In the genomic region with DNA sequence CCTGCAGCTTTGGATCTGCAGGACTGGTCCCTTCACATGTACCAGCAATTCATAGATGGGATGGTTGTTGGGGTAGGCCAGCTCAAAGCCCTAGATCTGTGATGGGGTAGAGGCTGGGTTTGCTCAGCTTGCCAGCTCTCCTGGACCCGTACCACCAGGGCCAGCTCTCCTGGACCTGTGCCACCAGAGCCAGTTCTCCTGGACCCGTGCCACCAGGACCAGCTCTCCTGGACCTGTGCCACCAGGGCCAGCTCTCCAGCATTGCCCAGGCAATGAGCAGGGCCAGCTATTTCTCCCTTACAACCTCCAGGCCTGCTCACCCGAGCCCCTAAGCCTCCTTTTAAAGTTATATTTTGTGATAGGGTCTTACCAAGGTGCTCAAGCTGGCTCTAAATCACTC, we compare ENCODE assay signal across 9 mouse cellular contexts.
DNase-seq lines count a peak whose midpoint lies in the region; ATAC-seq and TF ChIP-seq lines count a peak whose summit lies in the region.
"Had no signal": no experiment of that assay in that cellular context is flagged by ENCODE, and none has a peak within 500 bp of the region (broad histone marks: within the 10 kb centered on the region; RNA-seq: fewer than 3 reads in every experiment).

No protein-coding gene starts in this region.

- no peak overlapping the region for H3K27ac ChIP-seq in intestine, embryonic 14.5 days (ENCODE audit: low read depth)
- no peak overlapping the region for H3K27ac ChIP-seq in intestine, embryonic 15.5 days
- H3K27ac ChIP-seq in intestine, postnatal 0 days (ENCODE audit: low read depth, low read length) = no peak overlapping the region
- H3K27ac ChIP-seq: limb, embryonic 15.5 days had no signal

- 81% methylated on average over 3 of the region's 3 CpGs for WGBS in intestine, embryonic 14.5 days
- WGBS in intestine, embryonic 15.5 days = 77% methylated on average over 3 of the region's 3 CpGs
- WGBS in intestine, postnatal 0 days = 72% methylated on average over 3 of the region's 3 CpGs

- no peak overlapping the region for H3K4me2 ChIP-seq in intestine, embryonic 14.5 days (ENCODE audit: low read length)
- no peak overlapping the region for H3K4me2 ChIP-seq in intestine, embryonic 15.5 days (replicated peaks)
- no peak overlapping the region for H3K4me2 ChIP-seq in intestine, postnatal 0 days (replicated peaks; ENCODE audit: low read depth)
- H3K4me2 ChIP-seq: limb, embryonic 15.5 days had no signal

- 0 out of 2 replicates have a peak, but pooled peaks have one; percentile 8 for ATAC-seq in intestine, embryonic 14.5 days (replicated peaks; ENCODE audit: low FRiP score, low TSS enrichment, low read depth)
- ATAC-seq in intestine, embryonic 15.5 days = no peak
- ATAC-seq in monocyte, adult 5-6 weeks (replicated peaks; ENCODE audit: insufficient number of reproducible peaks, low FRiP score, low TSS enrichment, poor library complexity, severe bottlenecking) = no peak
- ATAC-seq in intestine, postnatal 0 days = no peak

- no peak overlapping the region for H3K9ac ChIP-seq in intestine, embryonic 14.5 days (ENCODE audit: low read length)
- no peak overlapping the region for H3K9ac ChIP-seq in intestine, embryonic 15.5 days
- no peak overlapping the region for H3K9ac ChIP-seq in intestine, postnatal 0 days (ENCODE audit: low read depth, low read length)
- H3K9ac ChIP-seq: limb, embryonic 15.5 days had no signal

- no peaks in the 10 kb centered on the region for H3K4me1 ChIP-seq in intestine, embryonic 14.5 days (replicated peaks; ENCODE audit: control insufficient read depth, insufficient read depth, low read length)
- H3K4me1 ChIP-seq in intestine, embryonic 15.5 days (replicated peaks) = no peaks in the 10 kb centered on the region
- H3K4me1 ChIP-seq in intestine, postnatal 0 days (replicated peaks; ENCODE audit: control insufficient read depth, insufficient read depth, low read length) = no peaks in the 10 kb centered on the region

- no peak for DNase-seq in intestine, embryonic 14.5 days (ENCODE audit: low spot score)
- peak; percentile 31 for DNase-seq in adrenal gland, postnatal 25 days
- peak; percentile 23 for DNase-seq in cerebellum, adult 8-10 months
- DNase-seq in layer of hippocampus, postnatal 14 days (ENCODE audit: low spot score in 2 of 2) = peak; percentile 50 to 54

- no peaks in the 10 kb centered on the region for H3K27me3 ChIP-seq in intestine, embryonic 14.5 days (replicated peaks; ENCODE audit: control insufficient read depth, insufficient read depth, low read length)
- no peaks in the 10 kb centered on the region for H3K27me3 ChIP-seq in intestine, embryonic 15.5 days (replicated peaks)
- no peaks in the 10 kb centered on the region for H3K27me3 ChIP-seq in intestine, postnatal 0 days (replicated peaks; ENCODE audit: control insufficient read depth, insufficient read depth, low read length)
- H3K27me3 ChIP-seq: limb, embryonic 15.5 days had no signal

- H3K4me3 ChIP-seq in intestine, embryonic 14.5 days (ENCODE audit: low read depth, low read length) = no peak overlapping the region
- no peak overlapping the region for H3K4me3 ChIP-seq in intestine, embryonic 15.5 days (replicated peaks)
- no peak overlapping the region for H3K4me3 ChIP-seq in intestine, postnatal 0 days (ENCODE audit: low read depth, low read length)
- H3K4me3 ChIP-seq: limb, embryonic 15.5 days had no signal

- H3K36me3 ChIP-seq in intestine, embryonic 14.5 days (ENCODE audit: control insufficient read depth, insufficient read depth, low read length) = no peaks in the 10 kb centered on the region
- no peaks in the 10 kb centered on the region for H3K36me3 ChIP-seq in intestine, embryonic 15.5 days
- no peaks in the 10 kb centered on the region for H3K36me3 ChIP-seq in intestine, postnatal 0 days (ENCODE audit: control insufficient read depth, insufficient read depth)
- H3K36me3 ChIP-seq: G1E; limb, embryonic 15.5 days had no signal

- no peaks in the 10 kb centered on the region for H3K9me3 ChIP-seq in intestine, embryonic 14.5 days (ENCODE audit: control insufficient read depth, low read length)
- H3K9me3 ChIP-seq in intestine, embryonic 15.5 days = no peaks in the 10 kb centered on the region
- no peaks in the 10 kb centered on the region for H3K9me3 ChIP-seq in intestine, postnatal 0 days (ENCODE audit: control insufficient read depth)
- H3K9me3 ChIP-seq: limb, embryonic 15.5 days had no signal

- TF ChIP-seq CTCF in intestine, postnatal 0 days (IDR thresholded peaks at IDR 0.05; ENCODE audit: low read depth) = no peak
